Mouse (Mus musculus): ENCODE data around the gene Pla2g3. TPM values are rescaled to one million over a fixed set of nuclear protein-coding genes. Genes with fewer than 3 reads are reported as not detected.
A peak's percentile ranks its signal among the peaks of the same experiment; 100 is the strongest.

Pla2g3 gene
- polyA plus RNA-seq, 1 experiment from 2014 or later = 0.44 TPM

DNA sequence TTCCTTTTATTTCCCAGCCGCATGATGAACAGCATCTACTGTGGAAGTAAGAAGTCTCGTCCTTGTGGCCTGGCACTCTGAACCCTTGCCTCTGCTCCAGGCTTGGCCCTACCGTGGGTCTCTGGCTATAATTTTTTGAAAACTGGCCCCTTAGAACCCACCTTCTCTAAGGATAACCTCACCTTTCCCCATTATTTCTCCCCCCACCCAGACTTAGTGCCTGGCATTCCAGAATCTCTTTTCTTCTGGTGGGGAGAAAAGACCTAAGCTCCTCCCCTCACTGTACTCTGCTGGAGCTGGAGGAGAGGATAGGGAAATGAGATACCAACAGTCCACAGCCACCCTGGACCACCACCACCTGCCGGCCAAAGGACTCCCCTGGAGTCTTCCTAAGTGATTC is 27.1 kb downstream of the Pla2g3 start:
- no peak overlapping the region for H3K27ac ChIP-seq

GRCm38 (mm10) chr11:3515637-3516036 is 27.6 kb downstream of the Pla2g3 start:
- Histone ChIP-seq H3K4me3 (peak overlapping the region; percentile 57), H3K36me3 (peaks cover 19% of the 10 kb centered on the region), H3K9me3 (no peaks in the 10 kb centered on the region), H3K27ac (no peak overlapping the region), H3K4me2 (peak overlapping the region; percentile 77), H3K4me1 (peaks cover 30% of the 10 kb centered on the region), H3K9ac (peak overlapping the region; percentile 57), H3K27me3 (no peaks in the 10 kb centered on the region)
- 76% methylated on average over 4 of the region's 4 CpGs for WGBS
- no peak for ATAC-seq (ENCODE audit: borderline replicate concordance, extremely low read depth, low FRiP score, low TSS enrichment)

More for the DNA sequence above, 27.1 kb downstream of the Pla2g3 start:
- peaks cover 14% of the 10 kb centered on the region for H3K36me3 ChIP-seq
- peaks cover 30% of the 10 kb centered on the region for H3K4me1 ChIP-seq
- 7% methylated on average over 4 of the region's 4 CpGs for WGBS
- peak overlapping the region; percentile 57 for H3K9ac ChIP-seq
- peak overlapping the region; percentile 77 for H3K4me2 ChIP-seq
- H3K4me3 ChIP-seq = peak overlapping the region; percentile 57
- no peaks in the 10 kb centered on the region for H3K27me3 ChIP-seq
- H3K9me3 ChIP-seq = no peaks in the 10 kb centered on the region
- peak; percentile 19; the same call in 1 of the 2 replicates for ATAC-seq (ENCODE audit: borderline replicate concordance, extremely low read depth, low FRiP score, low TSS enrichment)

- H3K36me3 ChIP-seq = peaks cover 24% of the 10 kb centered on the region
- 0 out of 2 replicates have a peak overlapping the region, but pooled peaks have one; percentile 57 for H3K4me3 ChIP-seq
- no peak overlapping the region for H3K27ac ChIP-seq
- peaks cover 30% of the 10 kb centered on the region for H3K4me1 ChIP-seq
- WGBS = 73% methylated on average over 5 of the region's 5 CpGs
- H3K9me3 ChIP-seq = no peaks in the 10 kb centered on the region
- H3K9ac ChIP-seq = no peak overlapping the region
- H3K27me3 ChIP-seq = no peaks in the 10 kb centered on the region
- H3K4me2 ChIP-seq = peak overlapping the region; percentile 77; the same call in 1 of the 2 replicates
- no peak for ATAC-seq (ENCODE audit: borderline replicate concordance, extremely low read depth, low FRiP score, low TSS enrichment)
Observed at GRCm38 (mm10) chr11:3516121-3516520, 28.0 kb downstream of the Pla2g3 start.

- Histone ChIP-seq H3K27me3 (no peaks in the 10 kb centered on the region), H3K9me3 (no peaks in the 10 kb centered on the region), H3K4me1 (peaks cover 30% of the 10 kb centered on the region), H3K36me3 (peaks cover 34% of the 10 kb centered on the region), H3K9ac (peak overlapping the region; percentile 29), H3K4me3 (peak overlapping the region; percentile 22), H3K4me2 (peak overlapping the region; percentile 64), H3K27ac (no peak overlapping the region)
- WGBS = 2% methylated on average over 50 of the region's 50 CpGs
- ATAC-seq (ENCODE audit: borderline replicate concordance, extremely low read depth, low FRiP score, low TSS enrichment) = peak; percentile 36; the same call in 1 of the 2 replicates
Observed at GRCm38 (mm10) chr11:3516859-3517845, 29.1 kb downstream of the Pla2g3 start.

- Histone ChIP-seq H3K4me2 (peak overlapping the region; percentile 64), H3K36me3 (peaks cover 43% of the 10 kb centered on the region), H3K4me1 (peaks cover 30% of the 10 kb centered on the region), H3K27me3 (no peaks in the 10 kb centered on the region), H3K27ac (no peak overlapping the region), H3K9me3 (no peaks in the 10 kb centered on the region), H3K9ac (0 out of 2 replicates have a peak overlapping the region, but pooled peaks have one; percentile 29), H3K4me3 (peak overlapping the region; percentile 22)
- WGBS = 45% methylated on average over 13 of the region's 13 CpGs
- ATAC-seq (ENCODE audit: borderline replicate concordance, extremely low read depth, low FRiP score, low TSS enrichment) = no peak
Observed at GRCm38 (mm10) chr11:3517846-3518732, 30.0 kb downstream of the Pla2g3 start.

- Histone ChIP-seq H3K9ac (no peak overlapping the region), H3K9me3 (no peaks in the 10 kb centered on the region), H3K36me3 (peaks cover 54% of the 10 kb centered on the region), H3K4me3 (no peak overlapping the region), H3K27ac (no peak overlapping the region), H3K4me2 (no peak overlapping the region), H3K27me3 (no peaks in the 10 kb centered on the region), H3K4me1 (peaks cover 28% of the 10 kb centered on the region)
- ATAC-seq (ENCODE audit: borderline replicate concordance, extremely low read depth, low FRiP score, low TSS enrichment) = no peak
- WGBS = 57% methylated on average over 4 of the region's 4 CpGs
Observed at GRCm38 (mm10) chr11:3519051-3519726, 31.1 kb downstream of the Pla2g3 start.

- WGBS = 56% methylated on average over 11 of the region's 11 CpGs
- Histone ChIP-seq H3K27ac (no peak overlapping the region), H3K4me2 (no peak overlapping the region), H3K9ac (no peak overlapping the region), H3K4me1 (peaks cover 26% of the 10 kb centered on the region), H3K36me3 (peaks cover 61% of the 10 kb centered on the region), H3K27me3 (no peaks in the 10 kb centered on the region), H3K9me3 (no peaks in the 10 kb centered on the region), H3K4me3 (no peak overlapping the region)
- no peak for ATAC-seq (ENCODE audit: borderline replicate concordance, extremely low read depth, low FRiP score, low TSS enrichment)
Observed at GRCm38 (mm10) chr11:3519756-3520398, 31.8 kb downstream of the Pla2g3 start.

- ATAC-seq (ENCODE audit: borderline replicate concordance, extremely low read depth, low FRiP score, low TSS enrichment) = no peak
- Histone ChIP-seq H3K36me3 (peaks cover 72% of the 10 kb centered on the region), H3K9me3 (no peaks in the 10 kb centered on the region), H3K27me3 (no peaks in the 10 kb centered on the region), H3K4me3 (no peak overlapping the region), H3K27ac (no peak overlapping the region), H3K4me1 (peaks cover 18% of the 10 kb centered on the region), H3K4me2 (no peak overlapping the region), H3K9ac (no peak overlapping the region)
- 71% methylated on average over 14 of the region's 14 CpGs for WGBS
Observed at GRCm38 (mm10) chr11:3520919-3521318, 32.8 kb downstream of the Pla2g3 start.

- Histone ChIP-seq H3K9ac (no peak overlapping the region), H3K27me3 (no peaks in the 10 kb centered on the region), H3K36me3 (peaks cover 78% of the 10 kb centered on the region), H3K4me1 (peaks cover 14% of the 10 kb centered on the region), H3K4me2 (no peak overlapping the region), H3K9me3 (no peaks in the 10 kb centered on the region), H3K27ac (no peak overlapping the region), H3K4me3 (no peak overlapping the region)
- no peak for ATAC-seq (ENCODE audit: borderline replicate concordance, extremely low read depth, low FRiP score, low TSS enrichment)
- WGBS = 83% methylated on average over 23 of the region's 23 CpGs
Observed at GRCm38 (mm10) chr11:3521339-3522224, 33.5 kb downstream of the Pla2g3 start.

GRCm38 (mm10) chr11:3522285-3523000 is 34.4 kb downstream of the Pla2g3 start:
- Histone ChIP-seq H3K27ac (no peak overlapping the region), H3K4me1 (peaks cover 5% of the 10 kb centered on the region), H3K4me2 (no peak overlapping the region), H3K36me3 (peaks cover 87% of the 10 kb centered on the region), H3K9me3 (no peaks in the 10 kb centered on the region), H3K27me3 (no peaks in the 10 kb centered on the region), H3K9ac (no peak overlapping the region), H3K4me3 (no peak overlapping the region)
- ATAC-seq (ENCODE audit: borderline replicate concordance, extremely low read depth, low FRiP score, low TSS enrichment) = no peak
- 87% methylated on average over 17 of the region's 17 CpGs for WGBS
